Mouse (Mus musculus) kidney, embryonic 14.5 days (tissue): ENCODE measurements around the gene Vps25. TPM values are rescaled to one million over a fixed set of nuclear protein-coding genes. Genes with fewer than 3 reads are reported as not detected.

ENCODE experiments used
- ATAC-seq: fragments of 200-750 bp; cut with Nextera tagmentation; 2 replicates; pipeline ENCODE4 v1.8.0; 2017; ENCODE audit warnings: moderate number of reproducible peaks, mild to moderate bottlenecking, moderate TSS enrichment, moderate library complexity; ENCODE audit not compliant: low FRiP score, low TSS enrichment
- H3K27ac ChIP-seq: fragments of 300-500 bp; sonication (generic); 2 replicates; pipeline ENCODE4 v1.5.1; 2014; ENCODE audit warnings: low read depth, mild to moderate bottlenecking, low read length, moderate library complexity, mixed read lengths
- H3K27me3 ChIP-seq: fragments of 300-500 bp; sonication (generic); 2 replicates; pipeline ENCODE4 v1.6.1; 2014; ENCODE audit warnings: mild to moderate bottlenecking, low read length; ENCODE audit not compliant: control insufficient read depth, insufficient read depth
- H3K36me3 ChIP-seq: fragments of 300-500 bp; sonication (generic); 2 replicates; pipeline ENCODE4 v1.6.1; 2014; ENCODE audit warnings: low read length, mixed read lengths; ENCODE audit not compliant: control insufficient read depth, insufficient read depth
- H3K4me1 ChIP-seq: fragments of 300-500 bp; sonication (generic); 2 replicates; pipeline ENCODE4 v1.6.1; 2014; ENCODE audit warnings: low read length, mixed read lengths; ENCODE audit not compliant: control insufficient read depth, insufficient read depth
- H3K4me2 ChIP-seq: fragments of 300-500 bp; sonication (generic); replicated peaks from 2 replicates; pipeline ENCODE4 v1.6.1; 2014; ENCODE audit warnings: low read depth, mild to moderate bottlenecking, low read length
- H3K4me3 ChIP-seq: fragments of 300-500 bp; sonication (generic); 2 replicates; pipeline ENCODE4 v1.5.1; 2014; ENCODE audit warnings: mild to moderate bottlenecking, low read length
- H3K9ac ChIP-seq: fragments of 300-500 bp; sonication (generic); 2 replicates; pipeline ENCODE4 v1.6.1; 2014; ENCODE audit warnings: low read depth, mild to moderate bottlenecking, low read length, moderate library complexity
- H3K9me3 ChIP-seq: fragments of 300-500 bp; sonication (generic); 2 replicates; pipeline ENCODE4 v1.6.1; 2016; ENCODE audit warnings: low read length; ENCODE audit not compliant: control insufficient read depth
- WGBS: fragments of 180-500 bp; shearing (Covaris S2); extraction: QIAGEN DNeasy Blood & Tissue Kit; methylation state at CpG from one replicate; pipeline ENCODE4 v1.1.7; 2014; 5-methylcytosine and 5-hydroxymethylcytosine counted together
- polyA plus RNA-seq: library from polyadenylated mRNA; unstranded; fragments of >200 nt; fragmentation: Nextera tagmentation; extraction: Ambion mirVana; gene quantifications from 2 replicates; pipeline ENCODE4 v1.2.1, GENCODE M21; 2014

Vps25 gene
- polyA plus RNA-seq, 1 experiment from 2014 or later = 154 TPM

- H3K9me3 ChIP-seq = no peaks in the 10 kb centered on the region
- no peak for ATAC-seq
- WGBS = 98% methylated on average over 8 of the region's 8 CpGs
- no peak overlapping the region for H3K9ac ChIP-seq
- H3K27me3 ChIP-seq = no peaks in the 10 kb centered on the region
- H3K36me3 ChIP-seq = peaks cover 71% of the 10 kb centered on the region
- H3K4me1 ChIP-seq = no peaks in the 10 kb centered on the region
- H3K4me2 ChIP-seq = no peak overlapping the region
- no peak overlapping the region for H3K4me3 ChIP-seq
- no peak overlapping the region for H3K27ac ChIP-seq
Observed at GRCm38 (mm10) chr11:101295191-101295590, 41.7 kb downstream of the Vps25 start.

- Histone ChIP-seq H3K9me3 (no peaks in the 10 kb centered on the region), H3K4me1 (peaks cover 9% of the 10 kb centered on the region), H3K36me3 (peaks cover 23% of the 10 kb centered on the region), H3K4me3 (peak overlapping the region; percentile 93), H3K27me3 (no peaks in the 10 kb centered on the region), H3K4me2 (peak overlapping the region; percentile 97), H3K9ac (peak overlapping the region; percentile 85), H3K27ac (no peak overlapping the region)
- ATAC-seq = no peak
- 71% methylated on average over 7 of the region's 7 CpGs for WGBS
Observed at GRCm38 (mm10) chr11:101300881-101301280, 47.4 kb downstream of the Vps25 start.

GRCm38 (mm10) chr11:101301299-101302003, 47.9 kb downstream of the Vps25 start:
- 16% methylated on average over 26 of the region's 26 CpGs for WGBS
- H3K4me1 ChIP-seq = peaks cover 9% of the 10 kb centered on the region
- H3K9me3 ChIP-seq = no peaks in the 10 kb centered on the region
- H3K9ac ChIP-seq = peak overlapping the region; percentile 85
- peak overlapping the region; percentile 97 for H3K4me2 ChIP-seq
- peaks cover 19% of the 10 kb centered on the region for H3K36me3 ChIP-seq
- peak overlapping the region; percentile 93 for H3K4me3 ChIP-seq
- peak overlapping the region; percentile 61 for H3K27ac ChIP-seq
- ATAC-seq = peak; percentile 11; the same call in 1 of the 2 replicates
- no peaks in the 10 kb centered on the region for H3K27me3 ChIP-seq

DNA sequence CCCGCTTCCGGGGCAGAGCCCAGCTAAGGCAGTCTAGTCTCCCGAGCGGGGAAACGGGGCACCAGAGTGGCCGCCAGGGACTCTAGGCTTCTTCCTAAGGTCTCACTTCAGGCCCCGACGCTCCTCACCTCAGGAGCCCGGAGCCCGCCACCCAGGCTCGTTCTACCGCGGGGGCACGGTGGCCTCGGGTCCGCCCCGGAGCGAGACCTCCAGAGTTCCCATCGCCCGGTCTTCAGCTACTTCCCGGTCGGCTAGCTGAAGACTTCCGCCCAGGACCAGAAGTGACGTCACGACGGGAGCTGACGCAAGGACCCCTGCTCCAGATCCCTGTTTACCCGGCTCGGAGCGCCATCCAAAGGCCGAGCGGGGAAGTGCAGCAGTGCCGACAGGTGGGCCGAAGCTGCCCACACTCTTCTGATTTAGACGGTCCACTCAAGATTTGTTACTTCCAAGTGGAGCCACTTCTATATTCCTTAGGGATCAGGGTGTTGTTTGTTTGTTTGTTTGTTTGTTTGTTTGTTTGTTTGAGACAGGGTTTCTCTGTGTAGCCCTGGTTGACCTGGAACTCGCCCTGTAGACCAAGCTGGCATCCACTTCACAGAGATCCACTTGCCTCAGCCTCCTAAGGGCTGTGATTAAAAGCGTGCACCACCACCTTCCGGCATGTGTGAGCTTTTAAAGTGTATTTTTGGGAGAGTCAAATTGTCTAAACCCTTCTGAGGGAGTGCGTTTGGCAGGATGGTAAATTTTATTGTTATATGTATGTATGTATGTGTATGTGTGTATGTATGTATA, 48.7 kb downstream of the Vps25 start, which contains the start of gene Becn1:
Gene Becn1 (minus strand): TSS at position 283 of the 795 bp plus-strand sequence.
- no peaks in the 10 kb centered on the region for H3K27me3 ChIP-seq
- H3K9ac ChIP-seq = peak within 1 kb of the TSS; percentile 85
- H3K4me1 ChIP-seq = peaks cover 9% of the 10 kb centered on the region
- no peaks in the 10 kb centered on the region for H3K9me3 ChIP-seq
- H3K36me3 ChIP-seq = peaks cover 13% of the 10 kb centered on the region
- H3K4me2 ChIP-seq = peak within 1 kb of the TSS; percentile 97
- ATAC-seq = peak; percentile 96
- WGBS = 6% methylated on average over 36 of the region's 39 CpGs
- H3K27ac ChIP-seq = peak within 1 kb of the TSS; percentile 61
- H3K4me3 ChIP-seq = peak within 1 kb of the TSS; percentile 93

GRCm38 (mm10) chr11:101307744-101308143, 54.2 kb downstream of the Vps25 start:
- no peak overlapping the region for H3K4me2 ChIP-seq
- 45% methylated on average over 5 of the region's 5 CpGs for WGBS
- ATAC-seq = no peak
- no peaks in the 10 kb centered on the region for H3K27me3 ChIP-seq
- no peak overlapping the region for H3K9ac ChIP-seq
- no peaks in the 10 kb centered on the region for H3K9me3 ChIP-seq
- no peak overlapping the region for H3K27ac ChIP-seq
- H3K4me3 ChIP-seq = no peak overlapping the region
- no peaks in the 10 kb centered on the region for H3K4me1 ChIP-seq
- H3K36me3 ChIP-seq = no peaks in the 10 kb centered on the region

Other genes with a start within 250 kb of the Vps25 start
- 29.2 and 38.8 TPM in 2 replicates for gene Atp6v0a1, start 244.3 kb upstream of the Vps25 start, polyA plus RNA-seq
- 7.0 and 11.5 TPM in 2 replicates for gene Naglu, start 183.7 kb upstream of the Vps25 start, polyA plus RNA-seq
- 0.16 TPM in 1 of 2 replicates, not detected in the other for gene Hsd17b1, start 175.3 kb upstream of the Vps25 start, polyA plus RNA-seq
- gene Coasy, start 171.1 kb upstream of the Vps25 start, polyA plus RNA-seq = 42.0 and 44.9 TPM in 2 replicates
- gene Mlx, start 166.4 kb upstream of the Vps25 start, polyA plus RNA-seq = 39.7 and 48.7 TPM in 2 replicates
- 52.0 and 61.8 TPM in 2 replicates for gene Psmc3ip, start 158.3 kb upstream of the Vps25 start, polyA plus RNA-seq
- gene Retreg3, start 133.8 kb upstream of the Vps25 start, polyA plus RNA-seq = 10.5 and 14.0 TPM in 2 replicates
- gene Tubg1, start 133.8 kb upstream of the Vps25 start, polyA plus RNA-seq = 81.9 and 95.4 TPM in 2 replicates
- gene Tubg2, start 97.8 kb upstream of the Vps25 start, polyA plus RNA-seq = 3.7 and 4.5 TPM in 2 replicates
- 1.7 and 2.1 TPM in 2 replicates for gene Cntnap1, start 83.2 kb upstream of the Vps25 start, polyA plus RNA-seq
- gene Plekhh3, start 82.4 kb upstream of the Vps25 start, polyA plus RNA-seq = 17.0 and 17.9 TPM in 2 replicates
- gene Ccr10, start 78.3 kb upstream of the Vps25 start, polyA plus RNA-seq = 0.24 and 0.51 TPM in 2 replicates
- 18.2 and 27.4 TPM in 2 replicates for gene Ezh1, start 27.2 kb upstream of the Vps25 start, polyA plus RNA-seq
- 248 and 275 TPM in 2 replicates for gene Ramp2, start 7.7 kb upstream of the Vps25 start, polyA plus RNA-seq
- 18.9 and 28.1 TPM in 2 replicates for gene Wnk4, start 6.9 kb downstream of the Vps25 start, polyA plus RNA-seq
- 1.2 and 1.7 TPM in 2 replicates for gene Cntd1, start 25.3 kb downstream of the Vps25 start, polyA plus RNA-seq
- 204 and 207 TPM in 2 replicates for gene Coa3, start 25.4 kb downstream of the Vps25 start, polyA plus RNA-seq
- 112 and 164 TPM in 2 replicates for gene Becn1, start 48.6 kb downstream of the Vps25 start, polyA plus RNA-seq
- gene Psme3, start 62.5 kb downstream of the Vps25 start, polyA plus RNA-seq = 113 and 130 TPM in 2 replicates
- 1.9 TPM in 2 replicates for gene Aoc2, start 71.4 kb downstream of the Vps25 start, polyA plus RNA-seq
- gene Aoc3, start 76.9 kb downstream of the Vps25 start, polyA plus RNA-seq = 0.23 and 0.37 TPM in 2 replicates
- gene G6pc, start 113.9 kb downstream of the Vps25 start, polyA plus RNA-seq = 0.08 TPM in 1 of 2 replicates, not detected in the other
- 85.2 and 99.0 TPM in 2 replicates for gene Aarsd1, start 163.9 kb downstream of the Vps25 start, polyA plus RNA-seq
- 10.4 and 11.5 TPM in 2 replicates for gene Gm27029, start 171.1 kb downstream of the Vps25 start, polyA plus RNA-seq
- gene Rundc1, start 171.4 kb downstream of the Vps25 start, polyA plus RNA-seq = 8.2 and 16.1 TPM in 2 replicates
- gene Ptges3l, start 171.6 kb downstream of the Vps25 start, polyA plus RNA-seq = 8.9 and 10.3 TPM in 2 replicates
- gene Rpl27, start 188.6 kb downstream of the Vps25 start, polyA plus RNA-seq = 430 and 578 TPM in 2 replicates
- 9.6 and 10.4 TPM in 2 replicates for gene Ifi35, start 194.7 kb downstream of the Vps25 start, polyA plus RNA-seq
- 7.0 and 10.8 TPM in 2 replicates for gene Rnd2, start 211.3 kb downstream of the Vps25 start, polyA plus RNA-seq
- gene Vat1, start 212.5 kb downstream of the Vps25 start, polyA plus RNA-seq = 25.0 and 28.4 TPM in 2 replicates